Mouse (Mus musculus): ENCODE measurements at regions not wholly inside any gene's neighbourhood (a gene's known extent, or its start where the extent isn't known, plus 50 kb on each side); places are given as distances from the start of the nearest gene placed in this dataset.
"Not testable (repeated sequence)": the region's sequence is repeated elsewhere in the genome, so short reads cannot be mapped to it uniquely, and the experiment has no call there.

DNA sequence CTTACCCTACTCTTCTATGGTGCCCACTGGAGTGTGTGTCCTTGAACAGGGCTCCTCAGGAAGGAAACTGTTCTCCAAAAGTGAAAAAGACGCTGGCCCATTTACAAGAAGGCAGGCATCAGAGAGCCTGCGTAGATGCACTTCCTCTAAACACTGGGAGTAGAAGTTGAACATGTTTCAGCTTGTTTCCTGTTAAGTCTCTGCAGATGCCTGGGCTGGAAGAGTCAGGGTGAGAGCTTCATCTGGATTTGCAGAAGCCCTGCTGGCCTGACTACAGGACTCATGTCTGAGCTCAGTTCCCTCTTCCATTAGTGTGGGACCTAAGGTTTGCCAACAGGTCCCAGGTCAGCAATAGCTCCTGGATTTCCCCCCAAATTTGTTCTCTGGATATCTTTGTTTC, 54.7 kb upstream of the Nlrp1b start:
- no peak for DNase-seq (ENCODE audit: low read depth, low spot score)
- in situ Hi-C loops (cut with MboI; ENCODE audit: low pct_unique_long_range_greater_than_20kb), result no loop called here
- POLR2A ChIA-PET, result no interaction called here
- CTCF ChIA-PET, result no interaction called here
- H3K27me3 ChIP-seq, result no peaks in the 10 kb centered on the region
- no peak for ATAC-seq
- TF ChIP-seq CTCF (IDR thresholded peaks at IDR 0.05), result no peak

- DNase-seq (ENCODE audit: low read depth, low spot score); H3K27me3 ChIP-seq; ATAC-seq; in situ Hi-C loops (cut with MboI; ENCODE audit: low pct_unique_long_range_greater_than_20kb); CTCF ChIA-PET; POLR2A ChIA-PET: not testable (repeated sequence)
These were observed 57.7 kb upstream of the Nlrp1b start for GRCm38 (mm10) chr11:71288243-71288642.

- ChIA-PET CTCF (no interaction called here), POLR2A (no interaction called here)
- no peaks in the 10 kb centered on the region for H3K27me3 ChIP-seq
- no peak for TF ChIP-seq CTCF (IDR thresholded peaks at IDR 0.05)
- no peak for ATAC-seq
- in situ Hi-C loops (cut with MboI; ENCODE audit: low pct_unique_long_range_greater_than_20kb), result no loop called here
- DNase-seq (ENCODE audit: low read depth, low spot score), result no peak
These were observed 59.0 kb upstream of the Nlrp1b start for GRCm38 (mm10) chr11:71289490-71289889.

DNA sequence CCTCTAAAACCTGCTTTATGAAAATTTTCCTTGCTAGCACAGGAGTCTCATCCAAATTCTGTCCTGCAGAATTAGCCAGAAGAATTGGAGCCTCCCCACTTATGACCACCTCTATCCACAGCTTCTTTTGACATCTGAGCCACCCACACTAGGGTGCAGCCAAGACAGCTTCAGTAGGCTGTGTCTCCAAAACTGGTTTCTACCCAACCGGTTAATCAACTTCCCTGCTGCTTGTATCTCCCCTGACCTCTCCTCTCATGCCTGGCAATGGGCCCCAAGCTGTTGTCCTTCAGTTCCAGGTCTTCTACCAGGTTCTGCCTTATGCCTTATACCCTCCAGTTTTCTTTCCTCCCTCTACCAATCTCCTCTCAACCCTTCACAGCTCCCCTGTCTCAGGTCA, 68.9 kb upstream of the Nlrp1b start:
- no peak for TF ChIP-seq CTCF (IDR thresholded peaks at IDR 0.05)
- H3K27me3 ChIP-seq, result no peaks in the 10 kb centered on the region
- DNase-seq (ENCODE audit: low read depth, low spot score) (no peak), ATAC-seq (no peak)
- in situ Hi-C loops (cut with MboI; ENCODE audit: low pct_unique_long_range_greater_than_20kb), result loop anchor here (10.0 kb wide), 1 partner anchor 75 kb away; no protein-coding TSS in a partner anchor
- POLR2A ChIA-PET, result no interaction called here
- CTCF ChIA-PET, result interaction anchor here (1.0 kb wide), 1 partner anchor 10 kb away, joined by 3 read pairs; no protein-coding TSS in a partner anchor

DNA sequence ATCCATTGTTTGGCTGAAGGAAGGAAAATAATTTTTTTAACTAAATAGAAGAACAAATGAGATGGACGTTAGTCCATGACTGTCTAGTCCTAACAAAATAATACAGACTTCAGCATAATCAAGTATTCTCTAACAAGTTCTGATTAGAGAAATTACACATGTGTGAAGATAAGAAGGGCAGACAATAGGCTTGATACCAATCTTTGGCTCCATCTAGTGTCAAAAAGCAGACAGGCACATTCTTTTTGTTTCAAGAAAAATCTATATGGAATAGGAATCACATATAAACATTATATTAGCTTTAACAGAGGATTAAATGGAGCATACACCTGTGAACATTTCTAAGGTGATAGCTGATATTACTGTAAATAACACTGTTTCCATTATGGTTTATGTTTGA, 92.9 kb upstream of the Nlrp1b start:
- TF ChIP-seq CTCF (IDR thresholded peaks at IDR 0.05), result peak; percentile 19
- ChIA-PET CTCF (no interaction called here), POLR2A (no interaction called here)
- ATAC-seq (no peak), DNase-seq (ENCODE audit: low read depth, low spot score) (no peak)
- no peaks in the 10 kb centered on the region for H3K27me3 ChIP-seq
- in situ Hi-C loops (cut with MboI; ENCODE audit: low pct_unique_long_range_greater_than_20kb), result no loop called here

DNA sequence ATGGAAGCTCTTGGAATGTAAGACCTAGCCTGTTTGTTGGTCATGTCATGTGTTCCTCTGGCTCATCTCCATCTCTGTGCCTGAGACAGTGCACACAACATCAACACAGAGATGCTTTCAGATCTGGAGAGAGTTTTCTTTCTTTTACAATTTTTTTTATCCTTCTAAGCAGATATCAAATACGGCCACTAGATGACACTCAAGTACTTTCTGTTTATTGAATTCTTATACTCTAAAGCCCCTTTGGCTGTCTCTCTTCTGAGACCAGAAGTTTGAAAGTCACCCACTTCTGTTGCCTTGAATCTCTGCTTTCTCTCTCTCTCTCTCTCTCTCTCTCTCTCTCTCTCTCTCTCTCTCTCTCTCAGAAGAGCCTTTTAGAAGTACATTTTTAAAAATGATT, 106.9 kb upstream of the Nlrp1b start:
- POLR2A ChIA-PET, result no interaction called here
- peaks cover 3% of the 10 kb centered on the region for H3K27me3 ChIP-seq
- no peak for TF ChIP-seq CTCF (IDR thresholded peaks at IDR 0.05)
- DNase-seq (ENCODE audit: low read depth, low spot score) (no peak), ATAC-seq (no peak)
- CTCF ChIA-PET, result no interaction called here
- in situ Hi-C loops (cut with MboI; ENCODE audit: low pct_unique_long_range_greater_than_20kb), result no loop called here

DNA sequence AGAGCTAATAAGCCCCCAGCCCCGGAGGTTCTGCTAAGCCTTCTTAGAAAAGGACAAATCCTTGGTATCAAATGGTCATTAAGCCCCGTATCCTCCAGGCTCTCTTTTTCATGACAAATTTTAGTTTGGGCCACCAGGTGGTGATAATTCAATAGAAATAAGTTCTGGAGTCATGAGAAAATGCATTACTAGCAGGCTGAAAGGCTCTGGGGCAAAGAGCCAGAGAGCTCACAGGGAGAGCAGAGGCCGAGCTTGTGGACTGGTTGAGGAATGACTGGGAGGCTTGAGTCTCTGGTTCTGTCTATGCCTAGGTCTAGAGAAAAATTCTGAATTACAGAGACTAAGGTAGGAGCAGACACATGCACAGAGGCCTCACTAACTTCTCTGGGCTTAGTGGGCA, 115.5 kb upstream of the Nlrp1b start:
- POLR2A ChIA-PET, result no interaction called here

DNA sequence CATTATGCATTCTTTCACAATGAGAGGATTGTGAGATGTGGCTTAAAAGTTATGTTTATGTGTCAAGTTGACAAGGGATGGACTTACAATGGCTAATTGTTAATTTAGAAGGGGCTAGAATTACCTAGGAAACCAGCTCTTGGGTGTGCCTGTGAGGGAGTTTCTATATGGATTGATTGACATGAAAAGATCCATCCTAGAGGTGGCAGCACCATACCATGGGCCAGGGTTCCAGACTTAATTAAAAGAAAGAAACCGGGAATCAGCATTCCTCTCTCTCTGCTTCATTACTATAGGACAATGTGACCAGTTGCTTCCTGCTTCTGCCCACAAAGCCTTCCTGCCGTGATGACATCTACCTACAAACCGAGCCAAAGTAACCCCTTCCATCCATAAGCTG, 126.6 kb upstream of the Nlrp1b start:
- no peaks in the 10 kb centered on the region for H3K27me3 ChIP-seq
- DNase-seq (ENCODE audit: low read depth, low spot score) (no peak), ATAC-seq (no peak)
- CTCF ChIA-PET, result no interaction called here
- POLR2A ChIA-PET, result interaction anchor here (0.5 kb wide), 1 partner anchor 10 kb away, joined by 3 read pairs; no protein-coding TSS in a partner anchor
- in situ Hi-C loops (cut with MboI; ENCODE audit: low pct_unique_long_range_greater_than_20kb), result no loop called here
- peak; percentile 29 for TF ChIP-seq CTCF (IDR thresholded peaks at IDR 0.05)

More for the DNA sequence above, 115.5 kb upstream of the Nlrp1b start:
- in situ Hi-C loops (cut with MboI; ENCODE audit: low pct_unique_long_range_greater_than_20kb), result loop anchor here (5.0 kb wide), 1 partner anchor 676 kb away; no protein-coding TSS in a partner anchor
- peak; percentile 43 for TF ChIP-seq CTCF (IDR thresholded peaks at IDR 0.05)
- ATAC-seq, result no peak
- peaks cover 5% of the 10 kb centered on the region for H3K27me3 ChIP-seq
- CTCF ChIA-PET, result no interaction called here
- no peak for DNase-seq (ENCODE audit: low read depth, low spot score)

DNA sequence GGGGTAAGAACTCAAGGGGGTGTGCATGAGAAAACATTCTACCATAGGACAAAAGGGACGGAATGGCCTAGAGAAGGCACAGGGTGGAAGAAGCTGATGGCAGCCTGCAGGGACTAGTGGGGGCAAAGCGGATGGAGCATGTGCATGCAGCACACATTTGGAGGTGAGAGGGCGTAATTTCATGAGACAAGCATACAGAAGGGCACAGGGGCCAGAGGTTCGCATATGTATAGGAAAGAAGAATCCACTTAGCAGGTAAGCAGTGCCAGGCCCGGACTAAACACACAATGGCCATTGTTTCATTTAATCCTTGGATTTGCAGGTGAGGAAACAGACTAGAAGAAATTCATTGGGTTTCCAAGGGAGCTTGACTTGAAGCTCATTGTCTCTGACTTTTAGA, 130.3 kb upstream of the Nlrp1b start:
- no peak for TF ChIP-seq CTCF (IDR thresholded peaks at IDR 0.05)
- POLR2A ChIA-PET, result no interaction called here
- CTCF ChIA-PET, result no interaction called here
- ATAC-seq, result no peak
- in situ Hi-C loops (cut with MboI; ENCODE audit: low pct_unique_long_range_greater_than_20kb), result no loop called here
- no peak for DNase-seq (ENCODE audit: low read depth, low spot score)
- H3K27me3 ChIP-seq, result no peaks in the 10 kb centered on the region

GRCm38 (mm10) chr11:71371871-71372270, 141.3 kb upstream of the Nlrp1b start:
- peak; percentile 17 for TF ChIP-seq CTCF (IDR thresholded peaks at IDR 0.05)
- ATAC-seq, result no peak
- DNase-seq (ENCODE audit: low read depth, low spot score), result no peak
- in situ Hi-C loops (cut with MboI; ENCODE audit: low pct_unique_long_range_greater_than_20kb), result no loop called here
- H3K27me3 ChIP-seq, result no peaks in the 10 kb centered on the region
- ChIA-PET CTCF (no interaction called here), POLR2A (no interaction called here)

GRCm38 (mm10) chr11:71375132-71375531, 144.6 kb upstream of the Nlrp1b start:
- no peak for DNase-seq (ENCODE audit: low read depth, low spot score)
- in situ Hi-C loops (cut with MboI; ENCODE audit: low pct_unique_long_range_greater_than_20kb), result no loop called here
- no peak for TF ChIP-seq CTCF (IDR thresholded peaks at IDR 0.05)
- no peaks in the 10 kb centered on the region for H3K27me3 ChIP-seq
- ChIA-PET CTCF (no interaction called here), POLR2A (interaction anchor here (0.7 kb wide), 1 partner anchor 14 kb away, joined by 3 read pairs; no protein-coding TSS in a partner anchor)
- no peak for ATAC-seq

DNA sequence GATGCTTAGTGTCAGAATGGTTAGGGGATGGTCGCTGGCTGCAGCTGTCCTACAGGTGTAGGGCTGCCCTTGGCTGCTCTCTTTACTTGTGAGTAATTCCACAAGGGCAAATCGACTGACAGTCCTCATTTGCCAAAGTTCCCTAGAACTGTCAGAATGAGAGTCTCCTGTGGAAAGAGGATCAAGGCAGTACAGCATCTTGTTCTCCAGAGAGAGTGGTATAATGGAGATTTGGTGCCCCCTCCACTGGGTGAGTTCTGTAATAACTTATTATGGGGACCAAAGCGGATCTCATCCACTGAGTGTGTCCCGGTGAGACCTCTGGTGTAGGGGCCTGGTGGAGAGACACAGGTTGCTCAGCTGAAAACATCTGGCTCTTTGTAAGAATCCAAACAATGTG, 157.9 kb upstream of the Nlrp1b start:
- DNase-seq (ENCODE audit: low read depth, low spot score), result no peak
- ChIA-PET POLR2A (no interaction called here), CTCF (no interaction called here)
- in situ Hi-C loops (cut with MboI; ENCODE audit: low pct_unique_long_range_greater_than_20kb), result no loop called here
- ATAC-seq, result no peak
- no peaks in the 10 kb centered on the region for H3K27me3 ChIP-seq
- TF ChIP-seq CTCF (IDR thresholded peaks at IDR 0.05), result no peak

Data from Patski (cell line).